In the genomic region with DNA sequence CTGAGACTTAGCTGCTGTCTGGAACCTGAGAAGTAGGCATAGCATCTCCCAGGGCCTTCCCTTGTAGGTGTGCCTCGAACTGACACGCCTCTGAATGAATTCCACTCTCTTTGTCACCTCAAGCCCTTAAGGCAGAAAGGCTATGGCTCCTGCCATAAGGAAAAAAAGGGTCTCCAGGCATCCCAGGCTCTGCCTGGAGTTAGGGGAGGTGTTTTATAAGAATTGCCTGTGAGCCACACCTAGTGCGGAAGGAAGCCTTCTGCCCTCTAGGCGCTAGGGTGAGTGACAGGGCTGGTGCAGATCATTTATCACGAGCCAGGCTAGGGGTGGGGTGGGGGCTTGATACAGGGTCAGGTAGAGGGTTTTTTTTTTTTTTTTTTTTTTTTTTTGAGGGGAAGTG, we compare ENCODE assay signal across 16 mouse cellular contexts. TPM values are rescaled to one million over a fixed set of nuclear protein-coding genes. Genes with fewer than 3 reads are reported as not detected.
DNase-seq lines count a peak whose midpoint lies in the region; ATAC-seq lines count a peak whose summit lies in the region.
"Had no signal": no experiment of that assay in that cellular context is flagged by ENCODE, and none has a peak within 500 bp of the region (broad histone marks: within the 10 kb centered on the region; RNA-seq: fewer than 3 reads in every experiment).

No protein-coding gene starts in this region.

- no peaks in the 10 kb centered on the region for H3K27me3 ChIP-seq in hindbrain, embryonic 13.5 days
- H3K27me3 ChIP-seq in hindbrain, embryonic 16.5 days (replicated peaks; ENCODE audit: control insufficient read depth, insufficient read depth, low read length): no peaks in the 10 kb centered on the region
- no peaks in the 10 kb centered on the region for H3K27me3 ChIP-seq in limb, embryonic 10.5 days (ENCODE audit: low read depth, poor library complexity, severe bottlenecking)
- H3K27me3 ChIP-seq: megakaryocyte, embryonic 14.5 days had no signal

- no peak for ATAC-seq in hindbrain, embryonic 13.5 days (ENCODE audit: low FRiP score)
- no peak for ATAC-seq in hindbrain, embryonic 16.5 days
- ATAC-seq: liver, postnatal 0 days had no signal

- no peaks in the 10 kb centered on the region for H3K36me3 ChIP-seq in hindbrain, embryonic 13.5 days
- H3K36me3 ChIP-seq in hindbrain, embryonic 16.5 days (ENCODE audit: control insufficient read depth, insufficient read depth, low read length): no peaks in the 10 kb centered on the region
- H3K36me3 ChIP-seq in limb, embryonic 10.5 days: peaks cover 4% of the 10 kb centered on the region; the same call in 1 of the 2 replicates

- no peak overlapping the region for H3K4me3 ChIP-seq in hindbrain, embryonic 13.5 days
- no peak overlapping the region for H3K4me3 ChIP-seq in hindbrain, embryonic 16.5 days (ENCODE audit: low read length)
- H3K4me3 ChIP-seq in limb, embryonic 10.5 days: no peak overlapping the region
- H3K4me3 ChIP-seq: erythroblast, embryonic 14.5 days; megakaryocyte, embryonic 14.5 days had no signal

- WGBS in hindbrain, embryonic 13.5 days: 76% methylated on average over 5 of the region's 5 CpGs
- WGBS in hindbrain, embryonic 16.5 days: 72% methylated on average over 5 of the region's 5 CpGs
- 57% methylated on average over 5 of the region's 5 CpGs for WGBS in limb, embryonic 10.5 days

- peak overlapping the region; percentile 30; the same call in 1 of the 2 replicates for H3K27ac ChIP-seq in hindbrain, embryonic 13.5 days
- no peak overlapping the region for H3K27ac ChIP-seq in hindbrain, embryonic 16.5 days (ENCODE audit: low read depth, low read length)
- H3K27ac ChIP-seq in limb, embryonic 10.5 days: peak overlapping the region; percentile 37; the same call in 1 of the 2 replicates

- DNase-seq in ES-CJ7 (ENCODE audit: low read depth, low spot score) (peak; percentile 84), R1 (ENCODE audit: low read depth, low spot score) (peak; percentile 79)
- DNase-seq in limb, embryonic 10.5 days (ENCODE audit: low spot score): no peak
- DNase-seq in thymus, adult 18-20 months: no peak
- DNase-seq in testis, postnatal 14 days (ENCODE audit: low spot score): no peak
- DNase-seq: adrenal gland, postnatal 10 days; cerebellum, adult 8-10 months; gastrocnemius, postnatal 25 days; heart, postnatal 14 days; liver, postnatal 0 days; lung, postnatal 14 days had no signal

- no peaks in the 10 kb centered on the region for H3K9me3 ChIP-seq in hindbrain, embryonic 13.5 days
- H3K9me3 ChIP-seq in hindbrain, embryonic 16.5 days (ENCODE audit: control insufficient read depth, low read length): no peaks in the 10 kb centered on the region
- H3K9me3 ChIP-seq in limb, embryonic 10.5 days (replicated peaks): no peaks in the 10 kb centered on the region
- H3K9me3 ChIP-seq: megakaryocyte, embryonic 14.5 days had no signal

- no peak overlapping the region for H3K9ac ChIP-seq in hindbrain, embryonic 13.5 days
- H3K9ac ChIP-seq in hindbrain, embryonic 16.5 days (ENCODE audit: low read depth, low read length): no peak overlapping the region
- H3K9ac ChIP-seq: liver, postnatal 0 days had no signal

- no peak overlapping the region for H3K4me2 ChIP-seq in hindbrain, embryonic 13.5 days
- H3K4me2 ChIP-seq in hindbrain, embryonic 16.5 days (ENCODE audit: low read length): no peak overlapping the region
- H3K4me2 ChIP-seq: heart, embryonic 11.5 days had no signal

- peaks cover 78% of the 10 kb centered on the region for H3K4me1 ChIP-seq in hindbrain, embryonic 13.5 days (replicated peaks)
- peaks cover 19% of the 10 kb centered on the region for H3K4me1 ChIP-seq in hindbrain, embryonic 16.5 days (ENCODE audit: control insufficient read depth, insufficient read depth, low read depth, low read length)
- peaks cover 54% of the 10 kb centered on the region for H3K4me1 ChIP-seq in limb, embryonic 10.5 days

RNA-seq across cellular contexts. Expression of gene Cuedc1, which starts 25.2 kb away (rescaled TPM):
- 46.4 and 49.5 TPM in 2 replicates for polyA plus RNA-seq in hindbrain, embryonic 13.5 days (2015; fragmentation: Nextera tagmentation; extraction: Ambion mirVana)
- polyA plus RNA-seq in hindbrain, embryonic 16.5 days (2015; fragmentation: Nextera tagmentation; extraction: Ambion mirVana): 29.9 and 41.3 TPM in 2 replicates
- polyA plus RNA-seq in limb, embryonic 10.5 days (2016; fragmentation: Nextera tagmentation; extraction: Ambion mirVana): 15.0 and 22.6 TPM in 2 replicates

RNA-seq across cellular contexts. Expression of gene Vezf1, which starts 54.9 kb away (rescaled TPM):
- 53.9 TPM in 2 replicates for polyA plus RNA-seq in hindbrain, embryonic 13.5 days (2015; fragmentation: Nextera tagmentation; extraction: Ambion mirVana)
- polyA plus RNA-seq in hindbrain, embryonic 16.5 days (2015; fragmentation: Nextera tagmentation; extraction: Ambion mirVana): 32.3 and 38.9 TPM in 2 replicates
- 54.6 and 59.2 TPM in 2 replicates for polyA plus RNA-seq in limb, embryonic 10.5 days (2016; fragmentation: Nextera tagmentation; extraction: Ambion mirVana)

Comparison
In these comparisons a context has a peak if more than half of its experiments do, and no peak if none do; other contexts are left out.
1. DNase-seq: peak in ES-CJ7 (single experiment) and R1 (single experiment); none in limb, embryonic 10.5 days (single experiment), thymus, adult 18-20 months (0 of 2) and testis, postnatal 14 days (single experiment).